Mouse (Mus musculus) G1E (cell line): Measurements from ENCODE around the gene Lifr. TPM values are rescaled to one million over a fixed set of nuclear protein-coding genes. Genes with fewer than 3 reads are reported as not detected.

ENCODE experiments used
- ATAC-seq: 2 replicates; pipeline ENCODE4 v1.8.0; 2016; ENCODE audit warnings: mild to moderate bottlenecking; ENCODE audit not compliant: insufficient number of reproducible peaks, poor library complexity, low FRiP score, severe bottlenecking; ENCODE audit errors: extremely low read depth
- DNase-seq: peaks from one replicate; pipeline ENCODE4 v3.0.0; 2012; ENCODE audit warnings: low spot score
- H3K27me3 ChIP-seq: 2 replicates; pipeline ENCODE4 v1.6.1; 2012; ENCODE audit warnings: mild to moderate bottlenecking, low read length, inconsistent platforms; ENCODE audit not compliant: insufficient read depth
- H3K36me3 ChIP-seq: replicated peaks from 2 replicates; pipeline ENCODE3; 2012; ENCODE audit warnings: mild to moderate bottlenecking, inconsistent platforms
- H3K4me1 ChIP-seq: 2 replicates; pipeline ENCODE4 v1.6.1; 2012; ENCODE audit warnings: low read depth, low read length, inconsistent platforms, mixed read lengths; ENCODE audit not compliant: insufficient read depth
- H3K4me3 ChIP-seq: 2 replicates; pipeline ENCODE4 v1.5.1; 2012; ENCODE audit warnings: low read depth, mild to moderate bottlenecking, inconsistent platforms, low read length, moderate library complexity, mixed read lengths
- H3K9me3 ChIP-seq: replicated peaks from 2 replicates; pipeline ENCODE4 v1.6.1; 2012; ENCODE audit warnings: inconsistent platforms
- CTCF ChIP-seq: IDR thresholded peaks from 2 replicates; pipeline ENCODE4 v1.5.1; 2012; ENCODE audit warnings: low read depth, low read length, inconsistent platforms, mixed read lengths
- GATA1 ChIP-seq: IDR thresholded peaks from 2 replicates; pipeline ENCODE4 v1.6.1; 2012; ENCODE audit warnings: borderline replicate concordance, low read length, inconsistent platforms, mixed read lengths
- GATA2 ChIP-seq: IDR thresholded peaks from 2 replicates; pipeline ENCODE4 v1.6.1; 2012; ENCODE audit warnings: low read depth, low read length, inconsistent platforms, borderline replicate concordance
- POLR2AphosphoS5 ChIP-seq: IDR thresholded peaks from 2 replicates; pipeline ENCODE4 v1.6.1; 2012; ENCODE audit warnings: low read depth, low read length, inconsistent platforms; ENCODE audit not compliant: insufficient replicate concordance
- TAL1 ChIP-seq: conservative IDR thresholded peaks from 2 replicates; pipeline ENCODE4 v1.6.1; 2012; ENCODE audit warnings: low read depth, low read length, inconsistent platforms, mixed read lengths
- polyA plus RNA-seq: library from polyadenylated mRNA; stranded (reverse); fragments of >175 nt; gene quantifications from 2 replicates; pipeline ENCODE4 v1.2.3, GENCODE M21; 2012
- total RNA-seq, 2 experiments: library from RNA; stranded (forward) in 1 of 2; stranded (reverse) in 1 of 2; fragments of 200-1000 nt in 1 of 2; fragments of >200 nt in 1 of 2; fragmentation: Nextera tagmentation in 1 of 2; gene quantifications; 2 replicates each; pipeline ENCODE4 v1.2.3; 2014 to 2017

The Lifr gene
- total and polyA plus RNA-seq, 3 experiments = 0.11 TPM; not detected in 2

DNA sequence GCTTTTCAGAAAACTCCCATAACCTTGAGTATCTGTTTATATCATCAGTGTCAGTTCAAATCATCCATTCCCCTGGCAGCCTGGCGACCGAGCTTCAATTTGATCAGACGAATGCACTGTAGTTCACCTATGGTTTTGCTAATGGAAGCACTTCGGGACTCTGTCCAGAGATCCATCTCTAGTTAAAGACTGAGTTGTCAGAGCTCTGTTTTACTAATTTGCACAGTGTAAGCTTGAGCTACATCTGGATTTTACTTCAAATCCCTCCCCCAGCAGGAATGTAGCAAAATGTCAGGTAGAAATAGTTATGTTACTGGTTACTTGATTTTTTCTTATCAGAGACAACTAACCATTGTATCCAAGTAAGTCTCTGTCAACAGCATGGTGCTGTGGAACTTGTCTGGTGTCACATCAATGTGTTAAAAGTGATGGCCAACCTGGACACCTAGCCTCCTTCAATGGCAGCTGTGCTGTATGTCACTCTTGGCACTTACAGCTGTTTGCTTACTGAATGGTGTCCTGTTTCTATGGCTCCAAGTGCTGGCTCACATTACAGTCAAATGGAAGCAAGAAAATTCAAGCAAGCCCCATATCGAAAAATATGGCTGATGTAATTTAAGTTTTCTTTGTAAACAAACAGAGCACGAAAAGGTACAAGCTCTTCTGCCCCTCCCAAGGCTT, 22.0 kb downstream of the Lifr start:
- H3K4me3 ChIP-seq = no peak overlapping the region
- DNase-seq (no peak), ATAC-seq (no peak)

DNA sequence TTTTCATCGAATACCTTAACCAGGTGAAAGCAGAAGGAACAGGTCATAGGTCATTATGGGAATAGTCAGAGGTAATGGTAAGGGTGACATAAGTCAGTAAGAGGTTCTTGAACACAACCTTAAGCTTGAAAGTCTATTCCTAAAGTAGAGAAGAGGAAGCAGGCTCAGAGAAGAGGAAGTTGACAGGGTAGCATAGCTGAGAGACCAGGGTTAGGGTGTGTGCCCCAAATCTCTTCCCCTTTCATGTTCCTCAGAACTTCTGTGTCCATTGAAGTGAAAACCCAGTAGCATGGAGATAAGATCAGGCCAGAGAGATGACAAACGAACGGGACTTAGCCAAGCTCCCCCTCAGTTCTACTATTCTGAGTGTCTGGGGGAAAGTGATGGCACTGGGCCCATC, 23.5 kb downstream of the Lifr start:
- DNase-seq (no peak), ATAC-seq (peak; percentile 54; the same call in 1 of the 2 replicates)
- 0 out of 2 replicates have a peak, but pooled peaks cover 3% of the 10 kb centered on the region for H3K4me1 ChIP-seq

More for the DNA sequence above, 22.0 kb downstream of the Lifr start:
- Histone ChIP-seq H3K36me3 (no peaks in the 10 kb centered on the region), H3K27me3 (peaks cover 7% of the 10 kb centered on the region; the same call in 1 of the 2 replicates), H3K9me3 (no peaks in the 10 kb centered on the region), H3K4me1 (0 out of 2 replicates have a peak, but pooled peaks cover 3% of the 10 kb centered on the region)
- TF ChIP-seq GATA2 (no peak), POLR2AphosphoS5 (no peak), TAL1 (no peak), CTCF (no peak), GATA1 (no peak)

DNA sequence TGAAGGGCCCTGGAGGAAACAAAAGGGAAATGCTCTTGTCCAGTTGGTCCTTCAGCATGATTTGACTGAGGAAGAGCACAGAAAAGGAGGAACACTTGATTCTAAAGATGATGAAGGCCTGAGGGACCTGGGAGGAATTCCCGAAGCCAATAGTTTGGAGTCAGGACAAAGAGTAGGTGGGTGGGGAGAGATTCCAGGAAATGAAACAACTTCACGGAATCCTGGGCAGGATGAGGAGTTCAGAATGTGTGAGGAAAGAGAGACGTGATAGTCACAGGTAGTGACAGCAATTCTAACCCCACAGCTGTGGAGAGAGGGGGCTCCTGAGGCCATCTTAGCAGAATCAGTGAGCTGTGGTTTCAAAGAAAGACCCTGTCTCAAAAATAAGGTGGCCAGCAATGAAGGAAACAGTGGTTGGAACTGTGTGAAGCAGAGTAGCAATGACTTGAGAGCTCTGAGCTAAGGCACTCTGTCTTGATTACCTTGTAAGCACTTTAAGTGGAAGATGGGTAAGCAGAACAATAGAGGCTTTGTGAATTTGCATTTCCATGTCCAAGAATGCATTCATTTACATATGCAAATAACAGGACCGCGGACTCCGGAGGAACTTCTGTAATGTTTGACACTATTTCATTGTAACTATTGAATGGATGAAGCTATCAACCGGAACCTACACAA, 25.1 kb downstream of the Lifr start:
- no peak for ATAC-seq
- no peak for DNase-seq
- Histone ChIP-seq H3K4me1 (0 out of 2 replicates have a peak, but pooled peaks cover 3% of the 10 kb centered on the region), H3K27me3 (peaks cover 7% of the 10 kb centered on the region; the same call in 1 of the 2 replicates), H3K4me3 (no peak overlapping the region), H3K9me3 (no peaks in the 10 kb centered on the region), H3K36me3 (no peaks in the 10 kb centered on the region)
- TF ChIP-seq TAL1 (no peak), CTCF (no peak), POLR2AphosphoS5 (no peak), GATA1 (no peak), GATA2 (no peak)

More for the DNA sequence above, 23.5 kb downstream of the Lifr start:
- no peaks in the 10 kb centered on the region for H3K9me3 ChIP-seq
- no peaks in the 10 kb centered on the region for H3K36me3 ChIP-seq
- H3K27me3 ChIP-seq = peaks cover 3% of the 10 kb centered on the region; the same call in 1 of the 2 replicates
- H3K4me3 ChIP-seq = no peak overlapping the region
- TF ChIP-seq CTCF (no peak), POLR2AphosphoS5 (no peak), GATA1 (no peak)

- H3K4me3 ChIP-seq = no peak overlapping the region
- 0 out of 2 replicates have a peak, but pooled peaks cover 3% of the 10 kb centered on the region for H3K4me1 ChIP-seq
- H3K36me3 ChIP-seq = no peaks in the 10 kb centered on the region
- TF ChIP-seq TAL1 (no peak), GATA1 (no peak), POLR2AphosphoS5 (no peak), GATA2 (no peak), CTCF (no peak)
- ATAC-seq (no peak), DNase-seq (no peak)
- H3K27me3 ChIP-seq = peaks cover 7% of the 10 kb centered on the region; the same call in 1 of the 2 replicates
- no peaks in the 10 kb centered on the region for H3K9me3 ChIP-seq
These were observed 25.8 kb downstream of the Lifr start for GRCm38 (mm10) chr15:7116216-7116615.

DNA sequence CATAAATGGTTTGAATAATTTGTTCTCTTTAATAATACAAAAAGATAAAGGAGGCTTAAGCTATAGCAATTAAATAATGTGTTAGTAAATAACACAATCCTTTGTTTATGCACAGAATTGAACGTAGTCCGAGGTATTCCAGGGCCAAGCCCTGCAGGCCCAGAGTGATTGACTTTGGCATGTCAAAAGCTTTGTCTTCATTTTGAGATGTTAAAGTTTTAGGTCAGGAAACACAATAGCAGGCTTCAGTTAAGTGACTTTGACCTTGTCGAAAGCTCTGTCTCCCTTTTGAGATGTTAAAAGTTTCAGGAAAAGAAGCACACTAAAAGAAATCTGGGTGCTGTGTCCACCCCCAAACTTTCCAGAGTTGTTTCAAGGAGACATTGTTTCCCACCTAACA, 26.3 kb downstream of the Lifr start:
- TF ChIP-seq CTCF = no peak
- TF ChIP-seq TAL1 = no peak
- no peak for TF ChIP-seq GATA1
- no peak for TF ChIP-seq GATA2
- no peak overlapping the region for H3K4me3 ChIP-seq
- ATAC-seq (no peak), DNase-seq (no peak)
- H3K9me3 ChIP-seq = no peaks in the 10 kb centered on the region
- no peaks in the 10 kb centered on the region for H3K36me3 ChIP-seq
- 0 out of 2 replicates have a peak, but pooled peaks cover 3% of the 10 kb centered on the region for H3K4me1 ChIP-seq
- H3K27me3 ChIP-seq = peaks cover 7% of the 10 kb centered on the region; the same call in 1 of the 2 replicates

DNA sequence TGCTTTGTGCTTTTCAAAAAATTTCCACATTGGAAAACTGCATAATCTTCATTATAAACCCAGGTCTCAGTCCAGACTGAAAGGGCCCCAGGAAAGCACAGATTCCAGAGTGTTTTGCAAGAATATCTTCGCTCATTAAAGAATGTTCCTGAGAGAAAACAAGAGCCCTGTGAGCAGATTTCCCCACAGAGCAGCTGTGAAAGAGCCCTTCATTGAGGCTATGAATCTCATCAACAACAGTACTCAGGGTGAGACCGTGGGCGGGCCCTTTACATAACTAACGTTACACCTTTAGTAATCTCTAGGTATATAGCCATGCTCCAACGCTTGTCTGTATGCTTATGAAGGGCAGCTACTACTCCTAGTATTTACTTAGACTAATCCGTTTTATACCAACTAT, 27.5 kb downstream of the Lifr start:
- TF ChIP-seq TAL1 (no peak), GATA1 (no peak), CTCF (no peak), POLR2AphosphoS5 (no peak), GATA2 (no peak)
- H3K4me1 ChIP-seq = 0 out of 2 replicates have a peak, but pooled peaks cover 3% of the 10 kb centered on the region
- H3K9me3 ChIP-seq = no peaks in the 10 kb centered on the region
- H3K36me3 ChIP-seq = no peaks in the 10 kb centered on the region
- ATAC-seq (no peak), DNase-seq (no peak)
- no peak overlapping the region for H3K4me3 ChIP-seq
- H3K27me3 ChIP-seq = peaks cover 10% of the 10 kb centered on the region; the same call in 1 of the 2 replicates
